Mouse (Mus musculus): ENCODE measurements around the gene Ash1l.

The Ash1l gene

DNA sequence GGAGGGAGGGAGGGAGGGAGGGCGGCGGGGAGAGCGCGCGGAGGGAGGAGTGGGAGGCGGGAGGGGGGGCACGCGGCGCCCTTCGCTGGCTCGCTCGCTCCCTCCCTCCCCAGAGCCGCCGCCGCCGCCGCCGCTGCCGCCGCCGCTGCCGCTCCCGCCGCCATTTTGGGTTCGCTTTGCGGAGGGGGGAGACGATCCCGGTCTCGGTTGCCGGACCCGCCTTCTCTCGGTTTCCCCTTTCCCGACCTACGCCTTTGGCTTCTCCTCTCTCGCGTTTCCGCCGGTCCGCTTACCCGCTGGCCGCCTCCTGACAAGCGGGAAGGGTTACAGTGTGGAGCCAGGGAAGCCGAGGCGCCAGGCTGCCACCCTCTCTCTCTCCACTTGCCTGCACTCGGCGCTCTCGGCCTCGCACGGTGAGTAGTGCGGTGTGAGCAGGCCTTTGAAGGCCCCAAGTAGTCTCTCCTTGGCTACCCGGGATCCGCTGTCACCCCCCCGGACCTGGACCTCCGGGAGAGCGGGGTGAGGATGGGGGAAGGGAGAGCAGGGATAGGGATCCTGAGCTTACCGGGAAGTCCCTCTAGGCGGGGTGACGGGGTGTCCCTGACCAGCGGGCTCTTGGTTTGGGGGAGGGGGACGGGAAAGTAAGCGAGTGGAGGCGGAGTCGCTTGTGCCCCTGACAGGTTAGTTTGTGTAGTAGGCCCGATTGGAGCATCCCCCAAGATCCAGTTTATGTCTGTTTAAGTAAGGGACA is at the start of gene Ash1l, which contains the start of gene Dap3:
Gene Ash1l (plus strand): TSS at position 47 of the 751 bp plus-strand sequence.
Gene Dap3 (minus strand): TSS at position 606 of the 751 bp plus-strand sequence.
- DNase-seq (ENCODE audit: extremely low read depth, low read depth, low spot score): no peak

DNA sequence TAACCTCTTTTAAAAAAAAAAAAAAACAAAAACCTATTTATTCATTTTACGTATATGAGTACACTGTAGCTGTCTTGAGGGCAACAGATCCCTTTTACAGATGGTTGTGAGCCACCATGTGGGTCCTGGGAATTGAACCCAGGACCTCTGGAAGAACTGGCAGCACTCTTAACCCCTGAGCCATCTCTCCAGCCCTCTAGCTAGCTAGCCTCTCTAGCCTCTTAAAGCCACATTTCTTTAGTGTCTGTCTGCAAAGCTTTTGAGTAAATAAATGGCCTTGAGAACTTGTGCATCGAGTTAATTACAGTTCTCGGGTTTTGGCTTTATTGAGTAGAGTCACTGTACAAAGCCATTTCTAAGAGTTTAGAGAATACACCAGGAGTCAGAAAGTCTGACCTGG is 45.6 kb upstream of the Ash1l start:
- DNase-seq (ENCODE audit: extremely low read depth, low read depth, low spot score): no peak

DNA sequence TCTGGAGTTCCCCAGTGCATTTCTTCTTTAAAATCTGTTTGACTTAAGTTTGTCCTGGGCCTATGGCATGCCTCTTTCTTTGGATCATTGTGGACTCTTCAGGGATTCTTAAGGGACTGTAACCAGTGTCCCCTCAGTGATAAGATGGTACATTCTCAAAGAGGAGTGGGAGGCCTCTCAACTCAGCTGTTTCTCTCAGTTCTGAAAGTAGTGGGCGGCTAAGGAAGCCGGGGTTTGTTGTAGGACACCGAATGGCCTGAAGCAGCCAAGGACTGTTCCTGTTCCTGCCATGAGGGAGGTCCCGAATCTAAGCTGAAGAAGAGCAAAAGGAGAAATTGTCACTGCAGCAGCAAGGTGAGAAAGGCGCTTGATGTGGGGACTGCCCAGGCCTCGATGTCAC is 45.2 kb upstream of the Ash1l start:
- no peak for DNase-seq (ENCODE audit: extremely low read depth, low read depth, low spot score)

DNA sequence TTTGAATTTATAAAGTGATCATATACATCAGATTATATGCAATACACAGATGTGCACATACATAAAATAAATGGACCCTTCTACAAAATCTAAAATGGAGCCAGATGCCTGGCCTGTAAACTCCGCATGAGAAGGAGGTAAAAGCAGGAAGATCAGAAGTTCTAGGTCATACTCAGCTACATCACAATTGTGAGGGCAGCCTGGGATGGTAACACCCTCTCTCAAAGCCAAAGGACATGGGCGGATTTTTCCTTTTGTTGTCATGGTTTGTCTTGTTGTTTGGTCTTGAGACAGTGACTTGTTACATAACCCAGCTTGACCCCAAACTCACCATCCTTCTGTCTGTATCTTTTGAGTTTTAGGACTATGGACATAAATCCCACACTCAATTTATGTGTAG is 44.7 kb upstream of the Ash1l start:
- no peak for DNase-seq (ENCODE audit: extremely low read depth, low read depth, low spot score)

DNA sequence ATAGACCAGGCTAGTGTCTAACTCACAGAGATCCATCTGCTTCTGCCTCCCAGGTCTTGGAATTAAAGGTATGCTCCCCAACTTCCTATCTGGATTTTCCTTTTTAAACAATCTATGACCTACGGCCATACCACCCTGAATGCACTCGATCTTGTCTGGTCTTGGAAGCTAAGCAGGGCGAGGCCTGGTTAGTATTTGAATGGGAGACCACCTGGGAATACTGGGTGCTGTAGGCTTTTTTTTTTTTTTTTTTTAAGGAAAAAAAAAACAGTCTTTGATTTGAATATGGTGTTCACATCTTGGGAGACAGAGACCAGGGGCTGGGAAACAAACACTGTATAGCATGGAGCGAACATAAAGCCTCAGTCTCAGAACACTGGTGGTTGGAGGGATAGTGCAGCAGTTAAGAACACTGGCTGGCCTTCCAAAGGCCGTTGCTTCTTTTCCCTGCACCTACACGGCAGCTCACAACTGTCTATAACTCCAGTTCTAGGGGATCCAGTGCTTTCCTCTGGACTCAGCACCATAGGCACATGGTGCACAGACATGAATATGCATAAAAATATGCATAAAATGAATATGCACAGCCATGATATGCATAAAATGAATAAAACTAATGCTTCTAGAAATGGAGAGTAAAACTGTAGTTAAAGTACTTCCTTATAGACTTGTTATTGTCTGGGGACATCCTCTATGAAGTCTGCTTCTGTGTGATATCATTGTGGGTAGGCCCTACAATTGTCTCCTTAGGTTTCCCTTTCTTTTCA is 43.8 kb upstream of the Ash1l start:
- no peak for DNase-seq (ENCODE audit: extremely low read depth, low read depth, low spot score)

DNA sequence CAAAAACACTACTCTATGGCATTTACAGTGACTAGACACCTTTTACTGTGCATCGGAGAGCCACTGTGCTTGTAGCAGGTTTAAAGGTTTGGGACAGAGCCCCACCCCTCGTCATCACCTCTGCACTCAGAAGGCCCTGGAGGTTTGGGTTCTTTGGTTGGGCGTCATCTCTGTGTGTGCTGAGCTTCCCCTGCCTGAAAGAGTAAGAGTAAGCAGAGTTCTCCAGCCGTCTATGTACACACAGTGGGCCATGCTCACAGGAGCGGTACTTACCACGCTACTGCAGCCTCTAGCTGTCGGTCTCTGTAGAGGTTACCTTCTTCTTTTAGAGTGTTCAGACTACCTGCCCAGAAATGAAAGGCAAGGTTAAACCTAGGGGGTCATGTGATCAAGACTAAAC is 37.8 kb upstream of the Ash1l start:
- DNase-seq (ENCODE audit: extremely low read depth, low read depth, low spot score): no peak

DNA sequence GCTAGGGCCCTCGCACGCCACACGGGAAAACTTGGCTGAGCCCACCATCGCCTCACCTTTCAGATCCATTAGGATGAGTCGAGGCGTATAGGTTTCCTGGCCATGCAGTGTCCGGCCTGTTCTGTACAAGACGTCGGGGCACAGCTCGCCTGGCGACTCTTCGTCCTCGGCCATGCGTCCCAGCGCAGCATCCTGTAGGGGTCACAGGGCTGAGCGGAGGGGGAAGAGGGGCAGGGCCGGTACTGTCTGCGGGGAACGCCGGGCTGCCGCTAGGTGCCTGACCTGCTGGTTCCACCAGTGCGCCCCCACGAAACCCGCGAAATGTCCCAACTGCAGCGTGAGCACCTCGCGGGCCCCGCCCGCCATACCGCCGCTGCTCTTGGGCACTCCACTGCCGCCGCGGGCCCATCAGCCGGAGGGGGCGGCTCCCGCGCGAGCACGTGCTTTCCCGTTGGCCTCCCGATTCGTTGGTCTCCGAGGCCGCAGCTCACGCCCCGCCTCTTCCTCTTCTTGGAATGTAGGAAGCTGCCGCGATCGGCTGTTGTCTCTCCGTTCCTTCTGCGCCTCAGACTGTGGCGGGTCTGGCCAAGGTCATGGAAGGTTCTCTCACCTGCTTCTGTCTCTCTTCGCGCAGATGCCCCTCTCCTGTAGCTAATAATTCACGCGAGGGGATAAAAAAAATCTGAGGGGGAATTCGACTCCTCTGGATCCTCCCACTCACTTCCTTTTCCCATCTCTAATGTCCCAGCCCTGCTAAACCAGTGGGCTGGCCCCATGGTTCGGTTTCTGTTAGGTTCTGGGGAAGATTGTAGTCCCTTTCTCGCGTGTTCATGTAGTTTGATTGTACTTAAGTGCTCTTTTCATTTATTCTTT is 36.7 kb upstream of the Ash1l start, which contains the start of gene Msto1:
Gene Msto1 (minus strand): TSS at position 489 of the 873 bp plus-strand sequence.
- DNase-seq (ENCODE audit: extremely low read depth, low read depth, low spot score): no peak

DNA sequence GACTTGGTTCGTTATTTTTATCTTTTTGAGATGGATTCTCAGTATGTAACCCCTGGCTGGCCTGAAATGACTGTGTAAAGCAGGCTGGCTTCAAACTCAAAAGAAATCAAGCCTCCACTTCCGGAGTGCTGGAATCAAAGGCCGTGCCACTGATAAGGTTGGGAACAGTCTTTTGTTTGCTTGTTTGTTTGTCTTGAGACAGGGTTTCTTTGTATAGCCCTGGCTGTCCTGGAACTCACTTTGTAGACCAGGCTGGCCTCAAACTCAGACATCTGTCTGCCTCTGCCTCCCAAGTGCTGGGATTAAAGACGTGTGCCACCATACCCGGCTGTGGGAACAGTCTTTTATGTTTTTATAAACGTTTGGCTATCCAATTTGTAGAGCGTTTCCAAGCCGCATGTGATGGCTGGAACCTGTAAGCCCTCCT is 36.0 kb upstream of the Ash1l start:
- DNase-seq (ENCODE audit: extremely low read depth, low read depth, low spot score): no peak

DNA sequence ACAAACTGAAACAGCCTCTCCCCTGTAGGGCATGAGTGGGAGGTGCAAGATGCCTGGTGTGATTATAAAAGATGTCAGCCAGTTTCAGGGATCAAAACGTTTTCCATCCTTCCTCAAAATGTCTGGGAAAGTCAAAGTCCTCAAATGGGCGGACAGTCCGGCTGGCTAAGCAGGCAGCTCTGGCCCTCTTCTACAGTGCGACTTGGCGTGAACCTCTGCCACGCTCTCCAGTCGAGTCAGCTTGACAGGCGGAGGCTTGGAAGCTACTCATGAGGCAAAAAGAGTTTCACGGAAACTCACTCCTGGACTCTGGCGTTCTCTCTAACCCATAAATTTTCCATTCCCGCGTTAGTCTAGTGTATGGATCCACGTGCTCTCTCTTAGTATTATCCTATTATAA is 31.4 kb upstream of the Ash1l start:
- no peak for DNase-seq (ENCODE audit: extremely low read depth, low read depth, low spot score)

DNA sequence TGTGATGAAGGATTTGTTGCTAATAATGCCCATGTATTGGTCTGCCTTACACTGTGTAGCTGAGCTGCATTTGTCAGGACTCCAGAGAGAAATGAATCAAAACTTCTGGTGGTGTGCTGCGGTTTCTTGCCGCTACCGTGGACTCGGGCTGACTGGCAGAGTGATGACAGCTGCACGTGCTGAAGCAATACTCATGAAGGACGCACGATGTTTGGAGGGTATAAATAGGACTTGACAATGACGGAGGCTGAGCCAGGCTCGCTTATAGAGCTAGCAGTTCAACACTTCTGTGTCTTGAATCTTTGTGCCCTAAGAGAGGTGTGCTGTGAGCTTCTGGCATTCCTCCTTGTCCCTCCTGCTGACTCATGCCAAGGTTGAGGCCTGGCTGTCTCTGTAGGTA is 29.0 kb upstream of the Ash1l start:
- no peak for DNase-seq (ENCODE audit: extremely low read depth, low read depth, low spot score)

DNA sequence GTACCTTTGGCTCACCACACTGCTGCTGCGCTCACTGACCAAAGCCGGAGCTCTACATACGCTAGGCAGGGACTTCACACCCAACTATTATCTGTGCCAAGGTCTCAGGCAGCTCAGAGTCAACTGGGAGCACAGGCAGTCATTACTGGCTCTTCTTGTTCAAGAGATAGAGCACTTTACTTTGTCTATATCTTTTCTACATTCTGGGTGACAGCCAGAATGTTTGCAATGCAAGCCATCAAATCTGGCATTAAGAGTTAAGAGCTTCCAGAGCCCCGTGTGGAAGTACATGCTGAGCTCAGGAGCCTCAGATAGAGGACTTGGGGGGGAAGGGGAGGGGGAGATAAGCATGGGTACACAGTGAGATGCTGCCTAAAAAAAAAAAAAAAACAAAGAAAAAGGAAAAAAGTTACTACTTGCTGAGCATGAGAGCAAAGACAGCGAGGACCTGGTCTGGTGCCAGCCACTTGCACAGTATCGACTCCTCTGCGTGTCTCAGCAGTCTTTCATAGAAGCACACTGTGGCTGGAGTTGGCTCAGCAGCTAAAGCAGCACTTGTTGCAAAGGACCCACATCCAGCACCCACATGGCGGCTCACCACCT is 26.3 kb upstream of the Ash1l start:
- DNase-seq (ENCODE audit: extremely low read depth, low read depth, low spot score): no peak

DNA sequence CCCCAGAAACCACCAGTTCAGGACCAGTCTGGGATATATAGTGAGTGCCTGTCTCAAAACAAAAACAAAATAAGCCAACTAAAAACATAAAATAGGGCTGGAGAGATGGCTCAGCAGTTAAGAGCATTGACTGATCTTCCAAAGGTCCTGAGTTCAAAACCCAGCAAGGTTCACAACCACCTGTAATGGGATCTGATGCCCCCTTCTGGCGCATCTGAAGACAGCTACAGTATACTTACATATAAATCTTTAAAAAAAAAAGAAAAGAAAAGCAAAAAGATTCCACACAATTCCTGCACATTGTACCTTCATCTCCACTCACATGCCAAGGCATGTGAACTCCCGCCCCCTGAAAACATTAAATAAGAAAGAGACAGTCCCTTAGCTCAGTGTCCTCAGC is 24.8 kb upstream of the Ash1l start:
- no peak for DNase-seq (ENCODE audit: extremely low read depth, low read depth, low spot score)

DNA sequence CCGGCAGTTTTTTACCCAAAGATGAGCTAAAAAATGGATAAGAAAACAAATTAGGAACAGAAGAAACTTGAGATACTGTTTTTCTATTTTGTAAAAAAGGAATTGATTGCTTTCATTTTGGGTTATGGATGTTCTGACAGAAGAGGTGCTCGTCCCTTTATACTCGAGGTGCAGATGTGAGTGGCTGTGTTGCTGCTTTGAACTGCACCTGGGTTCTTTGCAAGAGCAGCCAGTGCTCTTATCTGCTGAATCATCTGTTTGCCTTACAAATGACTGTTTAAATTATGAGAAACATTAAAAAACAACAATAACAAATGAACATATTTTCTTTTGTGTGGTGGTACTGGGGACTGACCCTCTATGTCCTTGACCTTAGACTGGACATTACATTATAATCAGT is 20.9 kb upstream of the Ash1l start:
- no peak for DNase-seq (ENCODE audit: extremely low read depth, low read depth, low spot score)

DNA sequence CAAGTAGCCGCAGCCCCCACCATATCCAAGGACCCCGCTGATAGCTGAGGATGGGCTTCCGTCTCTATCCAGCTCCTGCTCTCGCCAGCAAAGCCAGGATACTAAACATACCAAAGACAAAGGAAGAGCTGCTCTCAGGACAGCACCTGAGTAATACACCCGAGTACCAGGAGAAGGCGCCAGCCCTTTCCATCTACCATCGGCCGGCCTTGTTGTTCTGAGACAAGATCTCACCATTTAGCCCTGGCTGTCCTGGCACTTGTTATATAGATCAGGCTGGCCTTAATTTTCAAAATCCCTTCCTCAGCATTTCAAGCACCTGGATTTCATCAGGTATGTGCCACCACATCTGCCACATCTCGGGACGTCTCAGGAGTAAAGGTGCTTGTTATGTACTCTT is 11.4 kb upstream of the Ash1l start:
- no peak for DNase-seq (ENCODE audit: extremely low read depth, low read depth, low spot score)

DNA sequence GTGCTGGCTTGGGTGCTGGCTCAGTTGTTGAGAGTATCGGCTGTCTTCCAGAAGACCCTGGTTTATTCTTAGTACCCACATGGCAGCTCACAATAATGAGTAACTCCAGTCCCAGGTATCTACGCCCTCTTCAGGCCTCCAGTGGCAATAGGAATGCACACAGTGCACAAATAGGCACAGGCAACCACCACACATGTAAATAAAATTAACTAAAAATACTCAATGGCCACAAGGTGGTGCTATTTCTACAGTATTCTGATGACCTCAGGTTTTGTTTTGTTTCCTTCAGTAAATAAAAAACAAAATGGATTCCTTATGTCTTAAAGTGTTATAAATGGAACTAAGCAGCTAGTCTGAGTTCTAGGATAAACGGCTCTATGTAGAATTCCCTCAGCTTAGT is 10.7 kb upstream of the Ash1l start:
- no peak for DNase-seq (ENCODE audit: extremely low read depth, low read depth, low spot score)

DNA sequence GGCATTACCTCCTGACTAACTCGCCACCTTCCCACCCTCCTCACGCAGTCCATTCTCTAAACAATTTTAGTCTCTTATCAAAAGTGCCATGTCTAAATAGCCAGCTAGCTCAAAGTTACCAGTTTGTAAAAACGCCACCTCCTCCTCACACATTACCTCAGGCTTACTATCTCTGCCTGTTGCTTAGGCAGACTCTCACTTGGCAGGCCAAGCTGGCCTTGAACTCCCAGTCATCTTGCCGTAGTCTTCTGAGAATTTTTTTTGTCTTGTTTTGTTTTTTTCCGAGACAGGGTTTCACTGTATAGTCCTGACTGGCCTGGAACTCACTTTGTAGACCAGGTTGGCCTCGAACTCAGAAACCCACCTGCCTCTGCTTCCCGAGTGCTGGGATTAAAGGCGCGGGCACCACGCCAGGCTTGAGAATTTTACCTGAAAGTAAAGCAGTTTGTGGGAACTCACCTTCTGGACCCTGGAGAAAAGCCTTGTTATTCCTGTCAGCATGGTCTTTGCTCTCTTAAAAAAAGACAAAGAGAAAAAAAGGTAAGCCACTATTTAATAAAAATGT is 8.0 kb upstream of the Ash1l start:
- DNase-seq (ENCODE audit: extremely low read depth, low read depth, low spot score): no peak

DNA sequence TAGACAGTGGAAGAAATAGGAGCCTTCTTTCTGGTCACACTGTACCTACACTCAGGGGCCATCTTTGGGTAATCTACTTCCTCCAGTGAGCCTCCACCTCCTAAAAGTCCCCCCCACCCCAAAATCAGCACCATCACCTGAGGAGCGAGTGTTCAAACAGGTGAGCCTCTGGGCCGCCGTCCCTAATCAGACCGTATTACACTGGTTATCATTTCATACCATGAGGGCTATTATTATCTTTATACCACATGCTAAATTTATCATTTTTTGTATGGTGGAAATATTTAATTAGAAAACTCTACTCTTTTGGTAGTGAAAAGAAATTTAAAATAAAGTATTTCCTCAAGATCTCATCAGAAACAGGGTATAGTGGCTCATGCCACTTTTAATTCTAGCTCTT is 6.3 kb upstream of the Ash1l start:
- DNase-seq (ENCODE audit: extremely low read depth, low read depth, low spot score): no peak

DNA sequence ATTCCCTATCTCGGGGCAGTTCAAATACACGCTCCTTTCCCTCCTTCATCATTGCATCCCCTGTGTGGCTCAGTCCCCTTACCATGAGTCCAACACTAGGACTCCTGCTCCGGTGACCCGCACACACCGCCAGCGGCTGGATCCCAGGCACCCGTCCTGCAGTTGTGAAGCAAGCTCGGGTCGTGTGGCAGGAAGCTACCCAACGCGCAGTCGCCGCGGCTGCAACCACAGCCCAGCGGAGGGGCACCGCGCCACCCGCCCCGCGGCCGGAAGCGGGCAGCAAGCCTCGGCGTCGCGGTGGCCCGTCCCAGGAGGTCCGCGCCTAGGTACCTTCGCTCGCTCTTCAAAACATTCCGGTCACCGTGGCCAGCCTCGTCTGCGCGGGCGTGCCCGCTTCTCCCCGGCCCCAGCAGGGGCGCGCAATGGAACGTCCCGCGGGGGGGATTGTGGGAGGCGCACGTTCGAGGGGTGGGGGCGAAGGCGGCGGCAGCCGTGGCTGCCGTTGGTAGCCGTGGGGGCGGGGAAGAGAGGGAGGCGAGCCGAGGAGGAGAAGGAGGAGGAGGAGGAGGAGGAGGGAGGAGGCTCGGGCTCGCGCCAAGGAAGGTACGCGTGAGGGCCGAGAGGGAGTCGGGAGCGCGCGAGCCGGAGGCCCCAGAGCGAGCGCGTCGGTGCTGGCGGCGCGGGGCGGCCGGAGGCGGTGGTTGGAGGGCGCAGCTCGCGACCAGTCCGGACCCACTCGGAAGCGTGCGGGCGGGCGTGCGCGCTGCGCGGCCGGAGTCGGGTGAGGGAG is 441 bp upstream of the Ash1l start:
- DNase-seq (ENCODE audit: extremely low read depth, low read depth, low spot score): no peak

DNA sequence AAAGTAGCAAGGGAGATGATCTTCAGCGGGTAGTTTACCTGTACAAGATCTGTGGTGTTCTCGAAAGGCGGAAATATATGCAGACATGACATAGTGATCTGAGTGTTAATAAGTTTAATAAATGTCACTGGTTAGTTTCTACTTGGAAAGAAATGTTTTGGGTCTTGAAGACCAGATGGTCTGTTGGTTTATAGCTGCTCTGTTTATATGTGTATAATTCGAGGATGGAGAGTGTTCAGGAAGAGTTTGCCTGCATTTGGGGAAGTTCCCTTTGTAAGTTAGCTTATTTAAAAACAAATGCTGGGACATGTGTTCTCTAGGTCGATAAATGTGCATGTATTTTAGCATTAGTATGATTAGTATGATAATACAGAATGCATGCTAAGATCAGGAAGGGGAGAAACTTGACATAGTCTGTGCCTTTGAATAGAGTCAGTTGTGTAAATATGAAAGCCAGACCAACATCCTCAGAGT is 942 bp downstream of the Ash1l start:
- DNase-seq (ENCODE audit: extremely low read depth, low read depth, low spot score): no peak

DNA sequence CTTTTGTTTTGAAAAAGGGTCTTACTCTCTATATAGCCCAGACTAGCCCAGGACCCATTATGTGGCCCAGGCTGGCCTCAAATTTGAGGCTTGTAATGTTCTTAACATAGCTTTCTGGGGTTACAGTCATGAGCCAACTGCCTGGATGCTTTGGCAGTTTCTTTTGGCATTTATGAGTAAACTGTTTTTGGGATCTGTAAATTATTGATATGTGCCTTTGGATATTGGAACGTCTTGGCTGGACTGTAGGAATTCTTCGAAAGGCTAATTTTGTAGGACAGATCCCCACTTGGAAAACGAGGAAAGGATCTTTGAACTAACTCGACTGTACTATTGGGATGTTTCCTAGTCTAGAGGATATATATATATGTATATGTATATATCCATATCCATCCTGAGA is 2.8 kb downstream of the Ash1l start:
- DNase-seq (ENCODE audit: extremely low read depth, low read depth, low spot score): no peak
